Mouse (Mus musculus): ENCODE data around the gene Tedc2.

Gene Tedc2

DNA sequence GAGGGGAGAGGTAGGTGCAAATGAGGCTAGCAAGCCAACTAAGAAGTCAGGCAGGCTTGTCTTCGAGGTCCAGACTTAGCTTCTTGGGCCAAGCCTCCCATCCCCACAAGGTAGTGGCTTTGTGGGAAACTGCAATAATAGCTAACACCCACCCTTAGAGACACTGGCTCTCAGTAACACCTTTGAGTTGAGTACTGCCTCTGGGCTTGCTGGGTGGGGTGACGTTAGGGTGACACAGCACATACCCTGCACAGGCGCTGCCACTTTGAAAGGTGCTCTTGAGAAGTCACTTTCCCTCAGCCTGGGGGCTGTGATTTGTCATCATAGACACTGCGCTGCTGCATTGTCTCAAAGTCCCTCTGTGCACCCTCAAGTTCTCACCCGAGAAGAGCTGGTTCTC is 26.9 kb downstream of the Tedc2 start:
- DNase-seq (ENCODE audit: low read depth): no peak

DNA sequence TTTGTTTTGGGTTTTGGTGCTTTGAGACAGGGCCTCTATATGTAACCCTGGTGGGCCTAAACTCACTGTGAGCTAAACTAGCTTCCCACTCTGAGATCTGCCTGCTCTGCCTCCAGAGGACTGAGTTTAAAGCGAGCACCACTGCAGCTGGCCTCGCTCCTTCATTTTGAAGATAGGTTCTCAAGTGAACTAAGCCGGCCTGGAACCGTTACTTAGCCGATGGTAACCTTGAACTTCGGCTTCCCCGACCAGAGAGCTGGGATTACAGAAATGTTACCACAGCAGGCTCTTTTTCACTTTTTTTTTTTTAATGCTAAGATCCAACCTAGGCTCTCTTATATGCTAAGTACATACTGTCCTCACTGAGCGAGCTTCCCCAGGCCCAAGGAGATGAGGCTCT is 27.4 kb downstream of the Tedc2 start:
- DNase-seq (ENCODE audit: low read depth): no peak

DNA sequence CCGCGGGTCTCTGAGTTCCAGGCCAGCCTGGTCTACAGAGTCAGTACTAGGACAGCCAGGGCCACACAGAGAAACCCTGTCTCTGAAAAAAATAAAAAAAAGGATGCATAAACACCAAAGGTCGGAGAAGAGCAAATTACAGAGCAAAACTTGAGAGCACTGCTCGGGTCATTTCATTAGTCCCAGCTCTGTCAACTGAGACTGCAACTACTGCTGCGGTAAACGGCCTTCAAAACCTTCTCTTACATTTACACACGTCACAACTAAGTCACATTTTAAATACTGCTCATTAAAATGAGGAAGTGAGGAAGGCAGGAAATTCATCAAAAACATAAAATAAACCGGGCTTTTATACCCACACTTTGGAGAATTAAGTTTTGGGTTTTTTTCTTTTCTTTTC is 27.8 kb downstream of the Tedc2 start:
- no peak for DNase-seq (ENCODE audit: low read depth)

DNA sequence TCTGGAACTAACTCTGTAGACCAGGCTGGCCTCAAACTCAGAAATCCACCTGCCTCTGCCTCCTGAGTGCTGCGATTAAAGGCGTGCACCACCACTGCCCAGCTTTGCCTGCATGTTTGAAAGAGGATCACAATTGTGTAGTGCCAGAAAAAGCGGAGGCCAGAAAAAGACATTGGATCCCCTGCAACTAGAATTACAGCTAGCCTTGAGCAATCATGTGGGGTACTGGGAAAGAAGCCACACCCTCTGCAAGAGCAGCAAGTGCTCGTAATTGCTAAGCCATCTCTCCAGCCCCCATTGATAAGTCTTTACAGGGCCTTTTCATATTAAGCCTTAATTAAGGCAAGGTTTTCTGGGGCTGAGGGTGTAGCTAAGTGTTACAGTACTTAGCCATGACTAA is 29.2 kb downstream of the Tedc2 start:
- no peak for DNase-seq (ENCODE audit: low read depth)

DNA sequence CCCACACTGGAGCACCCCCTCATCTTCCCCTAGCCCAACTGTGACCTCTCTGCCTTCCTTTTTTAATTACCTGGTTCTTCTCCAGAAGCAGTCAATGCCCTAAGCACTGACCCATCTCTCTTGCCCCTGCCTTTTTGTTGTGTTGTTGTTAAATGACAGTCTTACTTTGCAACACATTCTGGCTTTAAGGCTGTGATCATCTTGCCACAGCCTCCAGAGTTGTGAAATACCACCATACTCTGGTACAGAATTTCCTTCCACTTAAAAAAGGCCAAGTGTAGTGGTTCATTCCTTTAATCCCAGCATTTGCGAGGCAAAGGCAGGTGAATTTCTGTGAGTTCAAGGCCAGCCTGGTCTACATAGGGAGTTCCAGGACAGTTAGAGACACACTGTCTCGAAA is 29.7 kb downstream of the Tedc2 start:
- no peak for DNase-seq (ENCODE audit: low read depth)

- DNase-seq (ENCODE audit: low read depth): no peak
These were observed 46.4 kb downstream of the Tedc2 start for GRCm38 (mm10) chr17:24174259-24174658.

- peak; percentile 86 for DNase-seq (ENCODE audit: low read depth)
These were observed 47.2 kb downstream of the Tedc2 start for GRCm38 (mm10) chr17:24173423-24173822.

DNA sequence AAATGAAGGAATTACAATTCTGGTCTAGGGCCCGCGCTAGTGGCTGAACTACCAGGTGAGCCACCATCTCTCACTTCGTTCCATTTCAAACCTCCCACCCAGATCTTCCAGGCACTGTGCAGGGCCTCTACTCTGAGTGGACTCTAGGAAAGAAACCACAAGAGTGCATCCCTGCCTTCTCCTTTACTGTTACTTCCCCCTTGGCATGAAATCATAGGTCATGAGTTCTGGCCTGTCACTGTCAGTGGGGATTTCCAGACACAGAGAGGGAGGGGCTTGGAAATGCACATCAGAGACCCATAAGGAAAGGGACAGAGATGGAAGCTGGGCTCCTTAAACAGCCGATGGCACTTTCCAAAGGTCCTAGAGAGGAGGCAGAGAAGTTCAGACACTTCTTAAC is 48.9 kb downstream of the Tedc2 start:
- no peak for DNase-seq (ENCODE audit: low read depth)

DNA sequence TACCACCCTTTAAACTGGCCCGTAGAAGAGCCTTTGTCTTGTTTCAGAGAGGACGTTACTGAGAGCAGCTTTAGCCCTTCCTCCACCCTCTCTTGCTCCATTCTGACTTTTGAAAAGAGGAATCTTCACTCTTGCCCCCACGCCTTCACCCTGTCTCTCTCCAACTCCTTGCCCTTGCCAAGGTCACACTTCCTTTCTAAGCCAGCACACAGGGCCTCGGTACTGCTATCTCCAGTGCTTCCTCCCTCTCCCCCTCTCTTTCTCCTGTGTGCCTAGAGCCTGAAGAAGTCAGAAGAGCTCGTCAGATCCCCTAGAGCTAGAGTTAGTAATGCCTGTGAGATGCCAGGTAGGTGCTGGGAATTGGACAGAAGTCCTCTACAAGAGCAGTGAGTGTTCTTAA is 49.9 kb downstream of the Tedc2 start:
- peak; percentile 18 for DNase-seq (ENCODE audit: low read depth)

DNA sequence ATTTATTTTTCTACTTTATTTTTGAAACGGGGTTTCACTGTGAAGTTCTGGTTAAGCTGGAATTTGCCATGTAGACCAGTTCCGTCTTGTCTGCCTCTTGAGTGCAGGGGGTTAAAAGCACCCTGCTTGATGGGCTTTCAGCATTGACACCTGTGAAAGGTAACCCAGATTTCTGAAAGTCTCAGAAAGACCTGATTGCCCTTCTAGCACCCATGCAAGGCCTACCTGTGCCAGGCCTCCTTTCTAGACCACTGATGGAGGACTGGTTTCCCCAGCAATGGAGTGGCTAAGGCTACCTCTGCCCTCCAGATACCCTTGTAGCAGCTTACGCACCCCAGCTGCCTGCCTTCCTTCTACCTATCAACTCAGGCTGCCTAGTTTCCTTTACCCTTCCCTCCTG is 50.5 kb downstream of the Tedc2 start:
- DNase-seq (ENCODE audit: low read depth): no peak

DNA sequence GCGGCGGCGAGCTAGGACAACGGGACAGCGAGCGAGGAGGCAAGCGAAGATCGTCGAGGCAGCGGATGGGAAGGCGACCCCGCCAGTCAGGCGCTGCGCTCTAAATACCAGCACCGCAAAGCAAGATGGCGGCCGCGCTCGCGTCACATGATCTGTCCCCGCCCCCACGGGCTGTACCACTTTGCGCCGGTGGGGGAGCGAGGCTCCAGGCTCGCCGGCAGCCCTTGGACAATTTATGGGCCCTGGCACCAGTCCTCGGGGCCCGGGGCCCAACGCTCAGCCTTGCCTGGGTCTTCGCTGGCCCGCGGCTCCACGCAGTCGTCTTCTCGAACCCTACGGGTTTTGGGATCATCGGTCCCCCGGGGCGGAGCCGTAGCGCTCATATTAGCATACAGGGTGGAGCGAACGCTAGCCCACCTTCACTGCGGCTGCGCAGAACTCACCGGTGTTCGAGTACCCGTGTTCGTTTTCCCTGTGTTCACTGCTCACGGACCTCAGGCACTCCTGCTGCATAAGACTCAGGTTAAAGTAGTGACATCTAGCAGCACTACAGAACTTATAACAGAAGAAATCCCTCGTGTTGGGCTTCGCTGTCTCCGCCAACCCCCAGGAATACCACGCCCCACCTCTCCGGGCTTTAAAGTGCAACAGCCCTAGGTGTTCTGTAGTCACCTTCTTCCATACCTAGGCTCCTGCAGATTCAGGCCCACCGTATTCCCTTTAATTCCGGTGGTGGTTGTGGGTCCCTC is 51.2 kb downstream of the Tedc2 start, which contains the start of gene Atp6v0c:
Gene Atp6v0c, minus strand, starts transcription at position 386 of the 749 bp plus-strand sequence.
- peak; percentile 99 for DNase-seq (ENCODE audit: low read depth)

- peak; percentile 94 for DNase-seq (ENCODE audit: low read depth)
These were observed 51.9 kb downstream of the Tedc2 start for GRCm38 (mm10) chr17:24168590-24169277.

DNA sequence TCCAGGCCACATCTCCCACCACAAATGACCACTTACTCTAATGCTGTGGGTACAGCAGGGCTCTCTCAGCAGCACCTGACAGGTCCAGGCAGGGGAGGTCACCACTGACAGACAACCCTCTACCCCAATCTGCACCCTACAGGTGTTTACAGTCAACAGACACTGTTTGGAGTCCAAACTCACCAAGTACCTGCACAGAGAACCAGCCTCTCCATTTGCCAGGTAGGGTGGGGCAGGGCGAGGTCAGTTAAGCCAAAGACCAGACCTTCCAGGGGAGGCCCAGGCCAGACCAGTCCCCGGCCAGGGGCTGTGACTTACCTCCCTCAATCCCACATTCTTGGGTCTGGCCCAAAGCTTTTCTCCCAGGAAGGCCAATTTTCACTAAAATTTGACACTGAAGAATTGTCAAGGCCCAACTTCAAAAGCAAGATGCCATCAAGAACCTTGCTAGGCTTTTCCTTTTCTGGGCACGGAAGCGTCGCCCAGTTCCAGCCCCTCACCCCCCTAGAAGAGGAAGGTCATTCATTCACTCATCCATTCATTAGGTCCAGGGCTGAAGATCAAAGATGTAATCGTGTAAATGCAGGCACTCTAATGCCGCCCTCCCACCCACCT is 52.7 kb downstream of the Tedc2 start:
- no peak for DNase-seq (ENCODE audit: low read depth)

DNA sequence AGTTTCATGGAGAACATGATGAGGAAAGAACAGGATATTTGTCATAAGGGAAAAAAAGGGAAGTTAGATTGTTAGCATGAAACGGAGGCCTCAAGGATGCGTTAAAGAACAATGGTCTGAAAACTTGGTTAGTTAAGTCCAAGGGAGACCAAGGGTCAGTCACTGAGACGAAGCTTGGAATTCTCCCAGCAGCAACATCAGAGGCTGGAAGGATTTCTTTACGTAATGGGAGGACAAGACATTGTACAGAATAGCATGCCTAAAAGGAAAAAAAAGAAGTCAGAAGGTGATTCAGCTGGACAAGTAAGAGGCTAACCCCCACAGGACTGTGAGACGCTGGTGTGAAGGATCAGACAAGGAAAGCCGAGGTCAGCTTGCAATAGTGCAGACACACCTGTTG is 53.5 kb downstream of the Tedc2 start:
- DNase-seq (ENCODE audit: low read depth): no peak

Measured in induced T-regulatory cell, adult 2 months (primary cell).